Mouse (Mus musculus): ENCODE data around the gene Fam189b.

DNA sequence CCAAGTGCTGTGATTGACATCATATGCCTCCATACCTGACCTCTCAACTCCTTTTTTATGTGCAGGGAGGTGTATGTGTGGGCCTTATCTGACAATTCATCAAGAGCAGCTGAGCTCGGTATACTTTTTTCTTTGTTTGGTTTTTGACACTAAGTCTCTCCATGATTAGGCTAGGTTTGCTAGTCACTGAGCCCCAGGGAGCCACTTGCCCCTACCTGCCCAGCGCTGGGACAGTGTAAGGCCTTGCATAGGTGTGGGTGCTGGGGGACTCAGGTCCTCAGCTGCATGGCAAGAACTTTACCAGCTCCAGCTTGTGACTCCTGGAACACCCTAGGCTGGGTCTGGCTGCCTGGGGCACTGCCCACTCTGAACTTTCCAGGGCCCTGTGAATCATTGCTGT lies 23.8 kb downstream of the Fam189b start:
- no peak for TF ChIP-seq POLR2A (IDR thresholded peaks at IDR 0.05; ENCODE audit: insufficient read depth, low read length)
- no peak for TF ChIP-seq EP300 (IDR thresholded peaks at IDR 0.05; ENCODE audit: insufficient read depth, low read depth, low read length)
